Mouse (Mus musculus): ENCODE data around the gene Sec14l5. TPM values are rescaled to one million over a fixed set of nuclear protein-coding genes. Genes with fewer than 3 reads are reported as not detected.

Sec14l5 gene
- polyA plus RNA-seq (2021) = not detected

DNA sequence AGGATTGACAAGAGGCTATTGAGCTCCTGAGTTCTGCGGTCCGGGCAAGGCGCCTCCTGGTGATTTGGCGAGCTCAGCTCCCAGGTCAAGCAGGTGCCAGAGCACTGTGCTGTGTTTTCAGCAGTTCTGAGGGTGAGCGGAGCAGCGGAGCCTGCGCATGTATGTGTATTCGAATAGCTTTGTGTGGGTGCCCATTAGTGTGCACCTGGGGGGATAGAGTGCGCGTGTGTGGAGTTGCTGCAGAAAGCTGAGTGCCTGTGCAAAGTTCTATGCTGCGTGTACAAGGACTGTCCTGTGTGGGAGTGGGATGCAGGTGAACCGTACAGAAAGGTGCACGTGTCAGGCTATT lies at the start of gene Sec14l5:
Gene Sec14l5 (plus strand): TSS at position 73 of the 349 bp plus-strand sequence.
- peaks cover 9% of the 10 kb centered on the region for H3K27me3 ChIP-seq
- POLR2A ChIA-PET = no interaction called here
- DNase-seq (ENCODE audit: low read depth, low spot score) = no peak
- CTCF ChIA-PET = interaction anchor here (1.2 kb wide), 1 partner anchor 106 kb away, joined by 5 read pairs; no protein-coding TSS in a partner anchor
- ATAC-seq = peak; percentile 2
- in situ Hi-C loops (cut with MboI; ENCODE audit: low pct_unique_long_range_greater_than_20kb) = loop anchor here (10.0 to 25.0 kb wide), 2 partner anchors 92 to 460 kb away; partner anchors contain the start of genes Coro7 and Ubn1
- no peak for TF ChIP-seq CTCF (IDR thresholded peaks at IDR 0.05)

DNA sequence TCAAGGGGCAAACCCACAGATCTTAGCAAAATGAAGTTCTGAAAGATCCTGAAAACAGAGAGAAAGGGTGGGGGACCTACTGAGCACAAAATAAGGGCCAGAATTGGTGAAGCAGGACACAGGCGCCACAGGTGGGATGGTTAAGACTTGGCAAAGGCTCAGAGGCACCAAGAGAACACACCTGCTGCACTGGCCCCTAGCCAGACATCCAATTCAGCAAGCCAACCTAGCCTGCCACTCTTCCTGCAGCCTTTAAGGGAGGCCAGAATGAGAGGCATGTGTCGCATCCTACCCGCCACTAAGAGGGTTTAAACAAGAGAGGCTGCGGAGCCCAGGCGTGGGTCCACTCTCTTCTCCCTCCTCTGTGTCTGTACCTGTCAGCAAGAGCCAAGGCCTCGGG lies 45.9 kb upstream of the Sec14l5 start:
- ChIA-PET POLR2A (no interaction called here), CTCF (no interaction called here)
- in situ Hi-C loops (cut with MboI; ENCODE audit: low pct_unique_long_range_greater_than_20kb) = no loop called here
- TF ChIP-seq CTCF (IDR thresholded peaks at IDR 0.05) = no peak
- ATAC-seq (no peak), DNase-seq (ENCODE audit: low read depth, low spot score) (no peak)
- peaks cover 56% of the 10 kb centered on the region for H3K27me3 ChIP-seq

DNA sequence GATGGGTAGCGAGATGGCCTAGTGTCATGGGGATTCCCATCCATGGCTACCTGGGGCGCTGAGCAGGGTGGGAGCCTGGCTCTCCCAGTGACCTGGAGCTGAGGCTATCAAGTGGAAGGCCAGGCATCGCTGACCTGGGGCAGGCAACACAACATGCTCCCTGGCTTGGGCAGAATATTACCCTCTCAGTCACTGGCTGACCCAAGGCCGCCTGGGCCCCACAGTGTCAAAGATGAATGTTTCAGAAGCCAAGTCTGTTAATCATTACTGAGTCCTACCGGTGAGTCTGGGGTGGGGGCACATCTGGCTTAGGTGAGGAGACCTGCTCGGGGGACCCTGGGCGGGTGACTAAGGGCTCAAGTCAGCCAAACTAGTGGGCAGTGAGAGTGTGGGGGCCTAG lies 37.0 kb upstream of the Sec14l5 start:
- in situ Hi-C loops (cut with MboI; ENCODE audit: low pct_unique_long_range_greater_than_20kb) = no loop called here
- TF ChIP-seq CTCF (IDR thresholded peaks at IDR 0.05) = no peak
- H3K27me3 ChIP-seq = peaks cover 16% of the 10 kb centered on the region
- CTCF ChIA-PET = interaction anchor here (1.1 kb wide), 1 partner anchor 25 kb away, joined by 3 read pairs; no protein-coding TSS in a partner anchor
- POLR2A ChIA-PET = no interaction called here
- ATAC-seq (no peak), DNase-seq (ENCODE audit: low read depth, low spot score) (no peak)

DNA sequence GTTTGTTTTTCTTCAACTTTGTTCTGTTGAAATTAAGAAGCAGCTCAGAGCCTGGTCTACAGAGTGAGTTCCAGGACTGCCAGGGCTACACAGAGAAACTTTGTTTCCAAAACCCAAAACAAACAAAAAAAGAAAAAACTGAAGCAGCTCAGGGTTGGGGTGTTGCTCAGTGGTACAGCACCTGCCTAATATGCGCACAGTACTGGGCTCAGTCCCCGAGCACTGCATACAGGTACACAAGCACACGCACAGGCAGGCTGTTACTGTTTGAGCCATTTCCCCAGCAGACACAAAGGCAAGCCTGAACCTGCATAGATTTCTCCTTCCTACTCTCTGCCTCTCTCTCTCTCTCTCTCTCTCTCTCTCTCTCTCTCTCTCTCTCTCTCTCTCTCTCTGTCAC lies 35.9 kb upstream of the Sec14l5 start:
- in situ Hi-C loops (cut with MboI; ENCODE audit: low pct_unique_long_range_greater_than_20kb) = no loop called here
- POLR2A ChIA-PET = no interaction called here
- DNase-seq (ENCODE audit: low read depth, low spot score) = no peak
- no peak for TF ChIP-seq CTCF (IDR thresholded peaks at IDR 0.05)
- peaks cover 11% of the 10 kb centered on the region for H3K27me3 ChIP-seq
- no peak for ATAC-seq
- CTCF ChIA-PET = interaction anchor here (1.1 kb wide), 1 partner anchor 24 kb away, joined by 3 read pairs; no protein-coding TSS in a partner anchor

DNA sequence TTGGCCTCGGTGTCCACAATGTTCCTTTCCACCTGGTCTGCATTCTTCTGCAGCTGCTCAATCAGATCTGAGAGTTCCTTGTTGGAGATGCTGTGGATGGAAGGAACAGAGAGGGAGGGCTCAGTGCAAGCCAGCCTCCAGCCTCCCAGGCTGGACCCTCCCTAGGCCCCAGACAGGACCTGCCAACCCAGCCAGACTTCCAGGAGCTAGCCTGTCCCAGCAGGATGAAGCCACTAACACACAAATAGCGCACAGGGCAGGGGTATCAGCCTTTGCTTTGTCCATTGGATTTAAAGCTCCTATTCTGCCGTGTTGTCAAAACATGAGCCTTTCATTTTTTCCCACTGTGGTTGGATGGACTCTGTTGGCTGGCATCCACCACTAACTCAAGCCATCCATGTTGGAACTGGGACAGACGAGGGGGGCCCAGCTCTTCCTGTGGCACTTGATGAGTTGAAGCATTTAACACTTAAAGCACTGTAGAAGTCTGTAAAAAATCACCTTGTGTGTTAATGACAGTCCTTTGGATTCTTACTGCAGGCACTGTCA lies 33.8 kb upstream of the Sec14l5 start:
- ChIA-PET CTCF (interaction anchor here (1.0 to 1.2 kb wide), 2 partner anchors 10 to 32 kb away, joined by 3 read pairs; no protein-coding TSS in a partner anchor), POLR2A (no interaction called here)
- DNase-seq (ENCODE audit: low read depth, low spot score) = no peak
- TF ChIP-seq CTCF (IDR thresholded peaks at IDR 0.05) = no peak
- in situ Hi-C loops (cut with MboI; ENCODE audit: low pct_unique_long_range_greater_than_20kb) = no loop called here
- H3K27me3 ChIP-seq = peaks cover 4% of the 10 kb centered on the region
- ATAC-seq = no peak

DNA sequence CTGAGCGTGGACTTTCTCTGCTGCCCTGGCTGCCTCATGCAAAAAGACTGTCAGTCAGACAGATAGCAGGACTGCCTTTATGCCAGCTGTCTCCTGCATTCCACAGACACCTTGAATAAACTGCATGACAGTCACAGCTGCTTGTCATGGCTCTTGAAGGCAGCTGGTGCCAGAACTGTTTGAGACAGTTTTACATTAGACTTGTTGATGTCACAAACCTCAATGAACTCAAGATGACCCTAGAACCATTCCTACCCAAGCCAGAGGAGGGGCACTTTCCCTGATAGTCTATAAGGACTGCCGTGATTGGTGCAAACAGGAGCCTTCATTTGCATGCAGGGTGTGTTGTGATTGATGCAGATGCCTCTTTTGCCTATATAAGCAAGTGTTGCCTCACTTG lies 33.3 kb upstream of the Sec14l5 start:
- H3K27me3 ChIP-seq = peaks cover 4% of the 10 kb centered on the region
- in situ Hi-C loops (cut with MboI; ENCODE audit: low pct_unique_long_range_greater_than_20kb) = no loop called here
- ATAC-seq (no peak), DNase-seq (ENCODE audit: low read depth, low spot score) (no peak)
- CTCF ChIA-PET = interaction anchor here (1.2 kb wide), 1 partner anchor 32 kb away, joined by 3 read pairs; no protein-coding TSS in a partner anchor
- POLR2A ChIA-PET = no interaction called here
- no peak for TF ChIP-seq CTCF (IDR thresholded peaks at IDR 0.05)

DNA sequence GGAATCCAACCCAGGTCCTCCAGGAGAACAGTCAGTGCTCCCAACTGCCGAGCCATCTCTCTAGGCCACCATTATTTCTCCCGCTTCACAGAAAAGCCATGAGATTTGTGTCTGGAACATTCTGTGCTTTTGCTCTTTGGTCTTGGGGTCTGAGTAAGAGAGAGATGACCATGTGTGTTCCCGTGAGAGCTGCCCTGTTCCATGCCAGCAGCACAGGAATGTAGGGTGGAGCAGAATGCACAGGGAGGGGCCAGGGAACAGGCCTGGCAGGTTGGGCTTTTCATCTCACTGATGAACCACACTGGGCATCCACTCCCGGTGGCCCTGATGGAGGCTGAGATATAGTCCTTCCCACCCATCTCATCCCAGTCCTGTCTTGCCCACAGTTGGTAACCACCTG lies 27.5 kb upstream of the Sec14l5 start:
- ATAC-seq (peak; percentile 78), DNase-seq (ENCODE audit: low read depth, low spot score) (no peak)
- TF ChIP-seq CTCF (IDR thresholded peaks at IDR 0.05) = no peak
- H3K27me3 ChIP-seq = peaks cover 14% of the 10 kb centered on the region
- POLR2A ChIA-PET = interaction anchor here (0.5 kb wide), 1 partner anchor 15 kb away, joined by 3 read pairs; no protein-coding TSS in a partner anchor
- CTCF ChIA-PET = no interaction called here
- in situ Hi-C loops (cut with MboI; ENCODE audit: low pct_unique_long_range_greater_than_20kb) = no loop called here

DNA sequence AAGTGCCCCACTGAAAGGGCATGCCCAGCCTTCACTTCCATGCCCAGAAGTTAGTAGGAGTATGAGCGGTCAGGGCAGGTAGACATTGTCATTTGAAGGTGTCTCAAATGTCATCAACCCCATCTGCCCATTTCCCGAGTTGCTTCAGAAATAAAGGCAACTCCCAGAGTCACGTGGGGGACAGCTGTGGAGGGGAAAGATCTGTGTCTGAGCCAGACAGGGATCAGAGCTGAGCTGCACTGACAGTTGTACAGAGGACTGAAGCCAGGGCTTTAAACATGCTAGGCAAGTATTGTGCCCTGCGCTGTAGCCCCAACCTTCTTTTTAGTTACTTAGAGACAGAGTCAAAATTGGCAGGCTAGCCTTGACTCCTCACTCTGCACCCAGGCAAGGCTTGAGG lies 27.1 kb upstream of the Sec14l5 start:
- H3K27me3 ChIP-seq = peaks cover 14% of the 10 kb centered on the region
- in situ Hi-C loops (cut with MboI; ENCODE audit: low pct_unique_long_range_greater_than_20kb) = no loop called here
- ChIA-PET POLR2A (interaction anchor here (0.5 kb wide), 1 partner anchor 16 kb away, joined by 3 read pairs; no protein-coding TSS in a partner anchor), CTCF (no interaction called here)
- no peak for DNase-seq (ENCODE audit: low read depth, low spot score)
- no peak for ATAC-seq
- no peak for TF ChIP-seq CTCF (IDR thresholded peaks at IDR 0.05)

DNA sequence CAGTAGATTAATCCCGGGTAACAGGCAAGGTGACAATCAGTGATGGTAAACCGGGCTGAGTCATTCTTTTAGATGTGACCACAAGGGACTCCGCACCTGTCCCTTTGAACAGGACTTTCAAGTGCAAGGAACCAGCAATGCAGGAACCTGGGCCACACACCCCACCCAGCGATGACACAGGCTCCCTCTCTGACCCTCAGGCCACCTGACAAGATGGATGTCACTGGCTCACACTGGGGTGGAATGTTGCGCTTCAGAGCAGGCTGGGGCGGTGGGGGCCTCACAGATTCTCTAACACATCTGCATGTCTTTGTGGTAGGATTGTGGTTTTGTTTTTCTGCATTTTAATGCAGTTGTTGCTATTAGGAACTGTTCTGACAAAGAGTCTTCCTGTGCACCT lies 23.4 kb upstream of the Sec14l5 start:
- no peak for TF ChIP-seq CTCF (IDR thresholded peaks at IDR 0.05)
- no peak for ATAC-seq
- POLR2A ChIA-PET = no interaction called here
- H3K27me3 ChIP-seq = peaks cover 10% of the 10 kb centered on the region
- in situ Hi-C loops (cut with MboI; ENCODE audit: low pct_unique_long_range_greater_than_20kb) = no loop called here
- CTCF ChIA-PET = no interaction called here
- DNase-seq (ENCODE audit: low read depth, low spot score) = no peak

DNA sequence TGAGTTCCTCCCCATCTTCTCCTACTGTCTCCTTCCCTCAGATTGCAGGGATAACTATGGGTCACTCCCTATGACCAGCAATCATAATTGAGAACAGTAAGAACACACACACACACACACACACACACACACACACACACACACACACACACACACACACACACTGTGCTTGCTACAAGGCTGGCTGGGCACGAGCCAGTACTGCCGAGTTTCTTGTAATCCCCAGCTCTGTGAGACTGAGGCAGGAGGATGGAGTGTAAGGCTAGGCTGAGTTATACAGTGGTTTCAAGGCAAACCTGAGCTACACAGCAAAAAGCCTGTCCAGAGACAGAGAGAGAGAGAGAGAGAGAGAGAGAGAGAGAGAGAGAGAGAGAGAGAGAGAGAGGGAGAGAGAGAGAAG lies 16.7 kb upstream of the Sec14l5 start:
- DNase-seq (ENCODE audit: low read depth, low spot score) (no peak), ATAC-seq (no peak)
- in situ Hi-C loops (cut with MboI; ENCODE audit: low pct_unique_long_range_greater_than_20kb) = loop anchor here (5.0 to 25.0 kb wide), 2 partner anchors 33 to 443 kb away; partner anchors contain the start of gene Coro7
- H3K27me3 ChIP-seq = no peaks in the 10 kb centered on the region
- no peak for TF ChIP-seq CTCF (IDR thresholded peaks at IDR 0.05)
- ChIA-PET POLR2A (no interaction called here), CTCF (no interaction called here)

DNA sequence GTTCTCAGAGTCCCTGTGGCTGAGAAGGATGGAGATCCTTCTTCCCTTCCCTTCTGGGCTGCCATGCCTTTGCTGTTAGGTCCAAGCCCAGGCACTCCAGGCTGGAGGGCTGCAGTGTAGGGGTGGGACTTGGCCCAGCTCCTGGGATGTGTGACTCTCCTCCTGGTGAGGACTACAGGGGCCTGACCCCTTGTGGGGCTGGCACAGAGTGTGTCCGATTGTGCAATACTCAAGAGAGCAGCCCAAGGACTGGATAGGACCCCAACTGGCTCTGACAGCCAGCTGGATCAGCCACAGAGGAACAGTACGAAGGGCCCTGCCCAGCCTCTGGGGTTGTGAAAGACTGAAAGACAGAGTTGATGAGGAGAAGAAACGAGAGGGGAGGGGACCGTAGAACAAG lies 16.1 kb upstream of the Sec14l5 start:
- ATAC-seq = no peak
- in situ Hi-C loops (cut with MboI; ENCODE audit: low pct_unique_long_range_greater_than_20kb) = loop anchor here (5.0 to 25.0 kb wide), 2 partner anchors 33 to 443 kb away; partner anchors contain the start of gene Coro7
- POLR2A ChIA-PET = no interaction called here
- DNase-seq (ENCODE audit: low read depth, low spot score) = no peak
- CTCF ChIA-PET = no interaction called here
- H3K27me3 ChIP-seq = no peaks in the 10 kb centered on the region
- no peak for TF ChIP-seq CTCF (IDR thresholded peaks at IDR 0.05)
